Mouse (Mus musculus) cerebellum, adult 18-20 months (tissue): ENCODE data around the gene Hdac5.
A peak's percentile ranks its signal among the peaks of the same experiment; 100 is the strongest.

Experiments
- DNase-seq, 2 experiments: peaks; one replicate each; pipeline ENCODE4 v3.0.0; 2021

Gene Hdac5

DNA sequence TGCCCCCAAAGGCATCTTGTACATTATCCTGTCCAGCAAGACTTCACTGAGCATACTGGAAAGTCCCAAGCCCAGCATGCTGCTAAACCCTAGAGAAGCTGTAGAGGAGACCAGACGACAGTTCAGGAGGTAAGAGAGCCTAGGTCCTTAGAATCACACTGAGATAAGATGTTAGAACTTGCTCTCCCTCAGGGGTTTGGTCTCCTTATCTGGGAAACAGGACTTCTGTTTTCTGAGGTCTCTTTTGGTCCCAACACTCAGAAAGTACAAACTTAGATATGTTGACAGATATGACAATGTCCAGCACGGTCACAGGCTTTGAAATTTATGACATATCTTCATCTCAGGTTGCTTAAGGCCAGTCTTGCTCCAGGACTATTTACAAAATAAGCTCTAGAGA, 6.1 kb upstream of the Hdac5 start:
- no peak for DNase-seq

DNA sequence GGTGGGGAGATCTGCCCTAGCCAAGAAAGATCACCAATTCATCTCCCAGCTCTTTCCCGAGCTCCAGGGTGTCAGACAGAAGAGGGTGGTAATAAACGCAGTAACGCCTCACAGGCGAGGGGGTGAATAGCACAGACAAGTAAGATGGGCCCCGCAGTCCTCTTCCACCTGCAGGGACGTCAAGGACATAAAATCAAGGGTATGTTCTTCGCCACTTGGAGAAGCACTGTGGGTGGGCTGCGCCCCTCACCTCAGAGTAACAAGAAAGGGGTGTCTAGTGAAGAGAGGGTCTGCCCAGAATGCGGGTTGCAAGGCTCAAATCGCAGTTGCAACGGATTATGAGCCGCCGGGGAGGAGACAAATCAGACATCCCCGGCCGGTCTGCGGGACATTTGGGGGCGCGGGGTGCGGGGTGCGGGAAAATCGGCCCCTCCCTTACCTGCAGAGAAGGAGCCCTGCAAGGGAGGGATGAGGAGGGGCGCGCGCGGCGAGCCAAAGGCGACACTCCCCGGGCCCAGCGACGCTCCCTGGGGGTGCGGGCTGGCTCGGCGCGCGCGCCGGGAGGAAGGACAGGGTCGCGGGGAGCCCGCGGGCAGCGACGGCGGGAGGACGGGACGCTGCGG, 524 bp downstream of the Hdac5 start:
- peak in 1 of 2 experiments; percentile 55 for DNase-seq

DNA sequence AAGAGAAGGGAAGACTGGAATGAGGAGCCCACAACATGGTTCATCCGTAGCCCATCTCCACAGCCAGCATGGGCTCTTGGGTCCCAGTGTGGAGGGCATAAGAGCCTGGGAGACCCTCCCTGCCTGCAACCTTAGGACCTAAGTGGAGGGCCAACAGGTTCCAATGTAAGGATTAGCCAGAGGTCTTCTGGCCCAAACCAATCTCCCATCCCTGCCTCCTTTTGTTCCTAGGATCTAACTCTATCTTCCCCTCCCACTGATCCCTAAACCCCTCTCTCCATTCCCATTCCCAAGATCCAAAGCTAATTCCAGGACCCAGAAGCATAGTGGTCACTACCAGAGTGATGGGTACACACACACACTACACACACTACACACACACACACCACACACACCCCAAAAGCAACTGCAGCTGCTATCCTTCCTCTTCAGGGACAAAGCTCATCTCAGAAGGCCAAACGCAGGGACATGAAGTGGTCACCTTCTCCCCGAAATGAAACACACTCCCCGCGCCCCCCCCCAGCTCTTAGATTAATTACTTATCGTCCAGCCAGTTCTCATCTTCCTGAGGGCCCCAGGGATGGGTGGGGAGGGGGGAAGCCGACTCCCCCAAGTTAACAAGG, 1.2 kb downstream of the Hdac5 start:
- no peak for DNase-seq

DNA sequence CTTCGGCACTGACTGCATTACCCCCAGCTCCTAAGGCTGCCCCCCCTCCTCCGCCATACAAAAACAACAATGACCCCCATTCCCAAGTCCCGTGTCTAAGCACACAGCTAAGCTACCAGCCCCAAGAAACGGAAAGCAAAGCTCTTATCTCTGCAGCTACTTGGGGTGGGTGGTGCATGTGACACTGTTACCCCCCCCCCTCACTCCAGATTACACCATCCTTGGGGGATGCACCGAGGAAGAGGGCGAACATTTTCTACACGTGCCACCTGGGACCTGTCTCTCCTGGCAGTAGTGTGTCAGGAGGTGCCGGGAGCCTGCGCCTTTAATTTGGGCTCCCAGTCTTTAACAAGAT, 1.8 kb downstream of the Hdac5 start:
- peak in 1 of 2 experiments; percentile 26 for DNase-seq

DNA sequence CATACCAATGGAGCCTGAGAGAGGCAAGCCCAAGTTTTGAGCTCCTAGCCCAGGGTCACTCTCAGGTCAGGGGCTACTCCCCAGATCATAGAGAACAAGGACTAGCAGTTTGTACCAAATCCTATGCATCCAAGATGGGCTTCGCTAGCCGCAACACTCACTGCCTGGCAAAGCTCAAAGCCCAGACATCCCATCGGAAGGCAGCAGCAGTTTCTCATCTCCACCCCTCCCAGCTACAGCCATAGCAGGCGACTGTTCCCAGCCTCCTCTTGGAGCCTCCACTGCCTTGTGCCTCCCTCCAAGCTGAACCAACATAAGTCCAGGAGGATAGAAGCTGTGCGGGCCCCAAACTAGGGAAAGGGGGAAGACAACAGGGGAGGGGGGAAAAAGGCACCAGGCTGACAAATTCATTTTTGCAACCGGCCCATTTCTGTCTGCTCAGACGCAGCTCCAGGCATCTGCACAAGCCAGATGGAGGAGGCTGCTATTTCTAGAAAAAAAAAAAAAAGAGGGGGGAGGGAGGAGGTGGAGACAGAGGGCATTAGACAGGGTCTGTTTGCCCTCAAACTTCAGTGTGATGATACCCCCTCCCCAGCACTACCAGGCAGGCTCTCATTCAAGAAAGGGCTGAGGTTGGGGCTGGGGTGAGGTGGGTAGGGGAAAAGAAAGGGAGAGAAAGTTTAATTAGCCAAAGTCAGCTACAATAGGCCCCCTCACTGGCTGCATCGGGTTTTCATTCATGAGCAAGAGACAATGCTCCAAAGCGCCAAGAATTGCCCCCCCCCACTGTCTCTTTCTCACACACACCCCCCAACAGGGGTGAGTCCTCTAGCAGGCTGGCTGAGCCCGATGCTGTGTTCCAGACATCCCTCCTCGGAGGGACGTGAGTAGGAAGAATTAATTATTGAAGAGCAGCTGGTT, 2.4 kb downstream of the Hdac5 start:
- DNase-seq = no peak

DNA sequence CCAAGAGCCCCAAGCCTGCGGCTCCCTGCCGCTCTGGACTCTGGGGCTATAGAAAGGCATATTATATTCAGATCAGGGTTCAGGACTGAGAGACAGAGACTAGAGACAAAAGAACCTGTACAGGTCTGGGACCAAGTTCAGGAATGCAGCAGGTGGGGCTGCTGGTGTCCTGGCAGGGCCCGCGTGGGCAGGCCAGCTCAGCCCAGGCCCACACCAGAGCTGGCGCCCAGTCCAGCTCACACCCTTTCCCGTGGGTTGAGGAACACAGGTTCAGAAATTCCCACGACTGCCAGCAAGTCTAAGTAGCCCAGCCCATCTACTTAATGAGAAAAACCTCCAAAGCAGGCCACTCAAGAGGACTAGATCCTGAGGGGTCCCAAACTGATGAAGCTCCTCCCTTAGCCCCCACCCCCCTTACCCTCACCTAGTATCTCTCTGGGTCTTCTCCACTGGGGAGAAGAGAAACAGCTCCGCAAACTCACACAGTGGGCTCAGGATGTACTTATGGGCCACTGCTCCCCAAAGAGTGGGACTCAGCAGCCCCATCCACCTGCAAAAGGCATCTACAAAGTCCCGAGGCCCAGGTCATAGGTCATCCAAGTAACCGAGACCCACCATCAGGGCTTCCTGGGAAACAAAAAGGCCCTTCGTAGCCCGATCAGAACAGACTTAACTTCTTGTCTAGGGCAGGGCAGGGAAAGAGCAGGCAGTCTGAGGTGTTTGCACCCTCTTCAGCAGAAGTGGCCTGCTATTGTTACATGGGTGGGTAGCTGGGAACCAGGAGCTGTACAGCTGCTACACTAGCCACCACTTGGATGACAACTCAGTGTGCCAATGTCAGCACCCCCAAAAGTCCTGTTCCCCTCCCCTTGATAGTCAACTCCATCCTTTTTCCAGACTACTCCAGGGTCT, 3.6 kb downstream of the Hdac5 start:
- peak in 1 of 2 experiments; percentile 52 for DNase-seq

DNA sequence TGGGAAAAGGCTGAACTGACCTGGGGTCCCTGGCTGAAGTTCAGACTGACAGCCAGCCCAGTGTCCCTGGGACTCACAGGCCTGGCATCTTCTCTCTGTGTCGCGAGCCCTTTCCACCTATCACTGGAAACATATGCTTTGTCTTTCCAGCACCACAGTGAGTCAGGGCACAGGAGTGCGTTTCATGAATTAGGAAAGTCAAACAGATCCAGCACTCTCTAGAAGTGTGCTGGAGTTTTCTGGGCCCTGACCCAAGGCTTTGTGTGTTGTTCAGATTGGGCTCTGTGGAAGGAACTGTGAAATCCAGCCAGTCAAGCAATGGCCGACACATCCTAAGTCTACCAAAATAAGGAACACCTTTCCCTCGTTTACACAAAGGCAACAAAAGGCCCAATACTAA, 4.7 kb downstream of the Hdac5 start:
- peak in 1 of 2 experiments; percentile 24 for DNase-seq

- peak; percentile 50 to 58 for DNase-seq
Observed at GRCm38 (mm10) chr11:102224686-102225085, 5.3 kb downstream of the Hdac5 start.

GRCm38 (mm10) chr11:102223166-102223565, 6.8 kb downstream of the Hdac5 start:
- DNase-seq = peak in 1 of 2 experiments; percentile 36

DNA sequence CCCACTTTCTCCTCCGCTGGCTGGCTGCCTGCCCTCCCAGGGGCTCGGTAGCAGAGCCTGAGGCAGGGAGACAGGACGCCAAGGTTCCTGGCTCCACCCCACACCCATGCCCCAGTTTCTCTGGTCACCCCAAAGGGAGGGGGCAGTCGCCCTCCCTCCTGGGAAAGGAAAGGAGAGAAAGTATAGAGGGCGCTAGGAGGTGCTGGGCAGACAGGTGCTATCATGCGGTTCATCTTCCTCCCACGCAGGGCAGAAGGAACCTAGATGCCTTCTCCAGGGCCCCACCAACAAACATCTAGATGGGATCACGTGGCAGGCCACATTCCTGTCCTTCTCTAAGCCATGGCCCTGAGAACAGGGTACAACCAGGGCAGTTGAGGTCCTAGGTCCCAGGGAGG, 8.0 kb downstream of the Hdac5 start:
- DNase-seq = peak; percentile 57 to 58

- peak in 1 of 2 experiments; percentile 17 for DNase-seq
Observed at GRCm38 (mm10) chr11:102221243-102221953, 8.6 kb downstream of the Hdac5 start.

- DNase-seq = peak in 1 of 2 experiments; percentile 48
Observed at GRCm38 (mm10) chr11:102220451-102220850, 9.5 kb downstream of the Hdac5 start.

- peak; percentile 64 to 66 for DNase-seq
Observed at GRCm38 (mm10) chr11:102219994-102220346, 10.0 kb downstream of the Hdac5 start.

GRCm38 (mm10) chr11:102219247-102219993, 10.5 kb downstream of the Hdac5 start:
- peak; percentile 58 to 64 for DNase-seq

DNA sequence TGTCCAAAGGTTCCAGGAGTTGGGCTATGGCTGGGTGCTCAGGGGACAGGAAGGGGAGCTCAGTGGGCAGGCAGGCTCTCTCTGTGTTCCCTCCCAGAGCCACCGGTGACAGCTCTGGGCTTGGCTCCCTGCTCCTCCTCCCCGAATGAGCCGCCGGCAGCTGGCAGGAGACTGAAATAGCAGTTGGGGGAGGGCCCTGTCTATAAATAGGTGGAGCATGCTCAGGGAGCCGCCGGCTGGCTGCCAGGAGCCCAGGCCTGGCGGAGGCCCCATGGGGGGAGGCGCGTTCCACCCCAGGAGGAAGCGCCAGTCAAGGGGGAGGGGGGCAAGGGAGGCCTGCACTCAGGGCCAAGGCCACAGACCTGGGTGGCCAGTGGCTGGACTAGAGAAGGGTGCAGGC, 11.2 kb downstream of the Hdac5 start:
- DNase-seq = peak; percentile 95 to 96

GRCm38 (mm10) chr11:102217876-102218430, 12.0 kb downstream of the Hdac5 start:
- no peak for DNase-seq

DNA sequence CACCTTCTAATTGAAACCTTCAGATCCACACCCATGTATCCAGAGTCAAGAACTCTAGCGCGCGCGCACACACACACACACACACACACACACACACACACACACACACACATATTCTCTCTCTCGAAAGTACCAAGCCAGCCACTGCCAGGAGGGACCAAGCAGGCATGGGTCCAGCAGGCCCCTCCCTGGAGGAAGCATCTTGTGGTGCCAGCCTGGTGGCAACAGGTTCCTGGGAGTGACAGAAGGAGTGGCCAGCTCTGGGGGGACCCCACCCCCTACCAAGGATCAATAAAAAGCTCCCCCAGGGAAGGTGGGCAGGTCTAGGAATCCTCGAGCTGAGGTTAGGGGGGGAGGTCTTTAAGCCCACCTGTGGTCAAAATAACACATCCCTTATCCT, 12.6 kb downstream of the Hdac5 start:
- DNase-seq = peak; percentile 54 to 57

DNA sequence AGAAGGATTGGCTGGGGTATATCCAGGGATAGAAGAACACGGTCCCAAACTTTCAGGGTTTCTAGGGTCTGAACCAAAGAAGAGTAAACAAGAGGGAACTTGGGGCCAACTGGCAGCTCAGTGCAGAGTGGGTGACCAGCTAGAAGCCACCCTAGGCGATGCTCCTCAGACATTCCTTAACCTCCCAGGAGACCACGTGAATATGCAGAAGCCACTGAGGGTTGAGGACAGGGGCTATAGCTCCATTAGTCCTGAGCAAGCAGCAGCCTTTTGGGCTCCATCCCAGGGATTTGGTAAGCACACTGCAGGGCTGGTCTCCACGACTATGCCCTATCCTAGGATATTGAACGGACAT, 13.1 kb downstream of the Hdac5 start:
- DNase-seq = peak in 1 of 2 experiments; percentile 41

DNA sequence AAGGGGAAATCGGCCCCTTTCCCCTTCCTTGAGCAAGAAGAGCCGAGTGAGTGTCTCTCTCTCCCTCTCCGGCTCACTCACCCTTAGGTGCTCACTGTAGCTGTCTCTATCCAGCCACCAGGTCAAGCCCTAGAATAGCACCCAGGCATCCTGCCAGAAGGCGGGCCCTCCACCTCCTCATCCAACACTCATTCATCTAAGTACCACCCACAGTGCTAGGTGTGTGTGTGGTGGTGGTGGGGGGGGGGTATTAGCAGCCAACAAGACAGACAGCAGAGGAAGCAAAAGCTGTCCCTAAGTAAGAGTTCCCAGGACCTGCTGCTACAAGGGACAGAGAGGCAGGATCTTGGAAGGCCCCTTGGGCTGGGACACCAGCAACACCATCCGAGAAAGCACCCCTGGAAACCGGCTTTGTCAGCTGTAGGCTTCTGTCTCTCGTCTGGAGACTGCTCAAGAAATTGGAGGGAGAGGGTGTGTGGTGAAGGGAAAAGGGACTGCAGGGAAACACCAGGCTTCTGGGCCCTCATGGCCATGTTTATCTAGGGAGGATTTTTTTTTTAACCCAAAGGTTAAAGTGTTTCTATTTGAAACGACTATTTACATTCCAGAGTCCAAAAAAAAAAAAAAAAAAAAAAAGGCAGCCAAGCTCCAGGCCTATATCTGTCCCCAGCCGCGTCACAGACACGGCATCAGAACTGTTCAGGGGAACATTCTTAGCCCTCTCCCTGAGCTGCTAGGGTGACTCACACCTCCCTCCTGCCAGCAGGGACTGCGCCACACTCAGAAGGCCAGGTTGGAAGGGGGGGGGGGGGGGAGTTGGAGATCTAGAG, 13.7 kb downstream of the Hdac5 start:
- DNase-seq = peak; percentile 58 to 82

- DNase-seq = peak in 1 of 2 experiments; percentile 13
Observed at GRCm38 (mm10) chr11:102215511-102215910, 14.5 kb downstream of the Hdac5 start.
